Mouse (Mus musculus) heart, postnatal 0 days (tissue): Measurements from ENCODE around the gene Tyms. TPM values are rescaled to one million over a fixed set of nuclear protein-coding genes. Genes with fewer than 3 reads are reported as not detected.

Experiments used
- ATAC-seq: fragments of 200-750 bp; cut with Nextera tagmentation; 2 replicates; pipeline ENCODE4 v1.8.0; 2017; ENCODE audit warnings: low read depth, moderate number of reproducible peaks, moderate library complexity; ENCODE audit not compliant: insufficient read depth
- DNase-seq: peaks from one replicate; pipeline ENCODE4 v3.0.0-alpha.2; 2016; ENCODE audit warnings: low spot score
- H3K27ac ChIP-seq: fragments of 300-500 bp; sonication (generic); 2 replicates; pipeline ENCODE4 v1.5.1; 2014; ENCODE audit warnings: low read depth, mild to moderate bottlenecking
- H3K27me3 ChIP-seq: fragments of 300-500 bp; sonication (generic); 2 replicates; pipeline ENCODE4 v1.6.1; 2014; ENCODE audit warnings: low read length, mixed read lengths; ENCODE audit not compliant: control insufficient read depth, insufficient read depth
- H3K36me3 ChIP-seq: fragments of 300-500 bp; sonication (generic); replicated peaks from 2 replicates; pipeline ENCODE4 v1.6.1; 2014; ENCODE audit warnings: low read length, mixed read lengths; ENCODE audit not compliant: control insufficient read depth, insufficient read depth
- H3K4me1 ChIP-seq: fragments of 300-500 bp; sonication (generic); 2 replicates; pipeline ENCODE4 v1.6.1; 2014; ENCODE audit warnings: antibody characterized with exemption; ENCODE audit not compliant: control insufficient read depth, insufficient read depth
- H3K4me2 ChIP-seq: fragments of 300-500 bp; sonication (generic); 2 replicates; pipeline ENCODE4 v1.6.1; 2014; ENCODE audit warnings: low read depth, mild to moderate bottlenecking, low read length, moderate library complexity
- H3K4me3 ChIP-seq: fragments of 300-500 bp; sonication (generic); 2 replicates; pipeline ENCODE4 v1.5.1; 2014; ENCODE audit warnings: low read depth, low read length
- H3K9ac ChIP-seq: fragments of 300-500 bp; sonication (generic); replicated peaks from 2 replicates; pipeline ENCODE4 v1.6.1; 2014; ENCODE audit warnings: low read depth, low read length, mixed read lengths
- H3K9me3 ChIP-seq: fragments of 300-500 bp; sonication (generic); replicated peaks from 2 replicates; pipeline ENCODE4 v1.6.1; 2016; ENCODE audit warnings: low read length; ENCODE audit not compliant: control insufficient read depth
- CTCF ChIP-seq: IDR thresholded peaks from 2 replicates; pipeline ENCODE4 v1.5.1; 2016; ENCODE audit warnings: antibody characterized with exemption, control low read depth, low read depth
- EP300 ChIP-seq: IDR thresholded peaks from 2 replicates; pipeline ENCODE4 v1.6.1; 2016; ENCODE audit warnings: antibody characterized with exemption, low read depth
- WGBS: fragments of 180-500 bp; shearing (Covaris S2); extraction: QIAGEN DNeasy Blood & Tissue Kit; methylation state at CpG from one replicate; pipeline ENCODE4 v1.1.7; 2014; 5-methylcytosine and 5-hydroxymethylcytosine counted together
- polyA plus RNA-seq: library from polyadenylated mRNA; unstranded; fragments of >200 nt; fragmentation: Nextera tagmentation; extraction: Ambion mirVana; gene quantifications from 2 replicates; pipeline ENCODE4 v1.2.1, GENCODE M21; 2015
- total RNA-seq: library from RNA; depleted of rRNA; stranded (reverse); fragments of >200 nt; gene quantifications from 2 replicates; pipeline ENCODE4 v1.2.3, GENCODE M21; 2014; ENCODE audit warnings: low replicate concordance

The Tyms gene
- total and polyA plus RNA-seq, 2 experiments from 2014 or later = 27.6 to 48.1 TPM

GRCm38 (mm10) chr5:30106756-30107155 is 33.3 kb upstream of the Tyms start:
- Histone ChIP-seq H3K9ac (no peak overlapping the region), H3K4me3 (no peak overlapping the region), H3K4me1 (peaks cover 22% of the 10 kb centered on the region), H3K36me3 (no peaks in the 10 kb centered on the region), H3K27me3 (peaks cover 69% of the 10 kb centered on the region), H3K27ac (no peak overlapping the region), H3K9me3 (no peaks in the 10 kb centered on the region), H3K4me2 (no peak overlapping the region)
- 38% methylated on average over 2 of the region's 2 CpGs for WGBS
- no peak for ATAC-seq
- DNase-seq = no peak
- no peak for TF ChIP-seq CTCF
- TF ChIP-seq EP300 = no peak

- TF ChIP-seq CTCF (no peak), EP300 (no peak)
- DNase-seq = no peak
- peaks cover 62% of the 10 kb centered on the region for H3K27me3 ChIP-seq
These were observed 32.4 kb upstream of the Tyms start, which contains the start of gene 3110082J24Rik for GRCm38 (mm10) chr5:30105668-30106300. 3110082J24Rik (minus strand) TSS chr5:30106086.

DNA sequence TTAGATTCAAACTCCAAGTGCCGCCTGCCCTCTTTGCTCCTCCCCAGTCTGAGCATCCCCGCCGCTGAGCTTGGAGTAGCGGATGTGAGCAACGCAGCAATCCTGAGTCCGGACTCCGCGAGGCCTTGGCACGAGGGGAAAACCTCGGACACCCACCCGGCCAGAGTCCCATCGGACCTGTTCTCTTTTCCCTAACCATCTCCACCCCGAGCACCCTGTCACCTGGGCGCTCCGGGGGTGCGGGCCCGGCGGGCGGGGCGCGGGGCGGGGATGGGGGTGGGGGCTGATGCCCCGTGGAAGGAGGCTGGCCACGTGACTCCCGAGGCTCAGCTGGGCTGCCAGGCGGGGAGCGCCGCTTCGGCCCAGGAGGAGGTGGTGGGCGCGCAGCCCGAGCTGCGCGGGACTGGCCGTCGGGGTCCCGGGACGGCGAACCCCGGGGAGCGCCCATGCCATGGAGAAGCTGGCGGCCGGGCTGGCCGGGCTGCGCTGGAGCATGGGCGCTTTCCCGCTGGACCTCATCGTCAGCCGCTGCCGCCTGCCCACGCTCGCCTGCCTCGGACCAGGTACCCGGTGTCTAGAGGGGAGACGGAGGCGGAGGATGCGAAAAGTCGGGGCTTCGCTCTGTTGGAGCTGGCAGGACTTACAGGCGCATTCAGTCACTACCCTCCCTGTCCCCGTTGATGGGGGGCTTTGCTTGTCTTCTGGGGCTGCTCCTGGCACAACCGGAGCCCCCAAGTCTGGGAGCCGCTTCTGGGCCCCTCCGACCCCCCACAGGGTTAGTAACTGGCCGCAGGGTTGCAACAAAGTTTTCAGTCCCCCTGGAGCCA is 31.6 kb upstream of the Tyms start, which contains the start of gene Garem2:
Gene Garem2, plus strand, starts transcription at position 321 of the 827 bp plus-strand sequence.
- Histone ChIP-seq H3K4me1 (peaks cover 9% of the 10 kb centered on the region), H3K27me3 (peaks cover 56% of the 10 kb centered on the region), H3K36me3 (no peaks in the 10 kb centered on the region), H3K9me3 (no peaks in the 10 kb centered on the region), H3K4me3 (peak within 1 kb of the TSS; percentile 48), H3K4me2 (peak within 1 kb of the TSS; percentile 73), H3K27ac (no peak within 1 kb of the TSS), H3K9ac (peak within 1 kb of the TSS; percentile 36)
- DNase-seq (no peak), ATAC-seq (peak; percentile 33; the same call in 1 of the 2 replicates)
- TF ChIP-seq EP300 (no peak), CTCF (no peak)
- WGBS = under 1% methylated on average over 55 of the region's 65 CpGs

More at GRCm38 (mm10) chr5:30105668-30106300, 32.4 kb upstream of the Tyms start, which contains the start of gene 3110082J24Rik:
- no peak for ATAC-seq
- Histone ChIP-seq H3K4me3 (peak within 1 kb of the TSS; percentile 48), H3K4me1 (peaks cover 15% of the 10 kb centered on the region), H3K4me2 (peak within 1 kb of the TSS; percentile 73), H3K36me3 (no peaks in the 10 kb centered on the region), H3K9me3 (no peaks in the 10 kb centered on the region), H3K27ac (no peak within 1 kb of the TSS), H3K9ac (peak within 1 kb of the TSS; percentile 36)
- 4% methylated on average over 29 of the region's 29 CpGs for WGBS

GRCm38 (mm10) chr5:30104339-30104738 is 30.9 kb upstream of the Tyms start:
- DNase-seq (no peak), ATAC-seq (no peak)
- TF ChIP-seq EP300 (no peak), CTCF (peak; percentile 50)
- H3K4me1 ChIP-seq = peaks cover 9% of the 10 kb centered on the region
- H3K4me3 ChIP-seq = peak overlapping the region; percentile 48
- no peak overlapping the region for H3K9ac ChIP-seq
- H3K27ac ChIP-seq = no peak overlapping the region
- H3K9me3 ChIP-seq = no peaks in the 10 kb centered on the region
- H3K4me2 ChIP-seq = peak overlapping the region; percentile 73; the same call in 1 of the 2 replicates
- H3K36me3 ChIP-seq = no peaks in the 10 kb centered on the region
- 5% methylated on average over 12 of the region's 12 CpGs for WGBS
- H3K27me3 ChIP-seq = peaks cover 50% of the 10 kb centered on the region

GRCm38 (mm10) chr5:30103340-30103739 is 29.9 kb upstream of the Tyms start:
- H3K27me3 ChIP-seq = peaks cover 49% of the 10 kb centered on the region

More at GRCm38 (mm10) chr5:30103340-30103739, 29.9 kb upstream of the Tyms start:
- H3K4me2 ChIP-seq = no peak overlapping the region
- H3K4me1 ChIP-seq = peaks cover 9% of the 10 kb centered on the region
- H3K4me3 ChIP-seq = no peak overlapping the region
- no peak overlapping the region for H3K27ac ChIP-seq
- no peak for TF ChIP-seq EP300
- no peak for TF ChIP-seq CTCF
- no peak for DNase-seq
- H3K9ac ChIP-seq = no peak overlapping the region
- no peaks in the 10 kb centered on the region for H3K36me3 ChIP-seq
- no peaks in the 10 kb centered on the region for H3K9me3 ChIP-seq
- no peak for ATAC-seq
- 71% methylated on average over 3 of the region's 3 CpGs for WGBS
